Mouse (Mus musculus): ENCODE data around the gene Cox8b.

Cox8b gene

DNA sequence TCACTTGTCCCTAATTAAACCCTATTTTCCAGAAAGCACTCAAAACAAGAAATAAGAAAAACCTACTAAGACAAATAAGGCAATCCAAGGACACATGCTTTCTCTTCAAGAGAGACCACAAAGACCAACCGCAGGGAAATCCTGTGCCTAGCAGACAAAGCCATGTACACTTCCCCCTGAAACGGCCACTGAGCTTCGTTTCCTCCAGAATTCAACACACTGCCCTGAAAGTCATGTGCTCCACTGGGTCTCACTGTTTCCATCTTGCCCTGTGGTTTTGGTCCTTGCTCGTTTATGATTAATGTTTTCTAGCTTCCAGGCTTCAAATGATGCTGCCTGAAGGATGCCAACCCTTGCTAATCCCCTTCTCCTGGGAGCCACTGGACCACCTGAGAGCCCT, 26.0 kb downstream of the Cox8b start:
- no peak for DNase-seq (ENCODE audit: extremely low spot score, low spot score)

DNA sequence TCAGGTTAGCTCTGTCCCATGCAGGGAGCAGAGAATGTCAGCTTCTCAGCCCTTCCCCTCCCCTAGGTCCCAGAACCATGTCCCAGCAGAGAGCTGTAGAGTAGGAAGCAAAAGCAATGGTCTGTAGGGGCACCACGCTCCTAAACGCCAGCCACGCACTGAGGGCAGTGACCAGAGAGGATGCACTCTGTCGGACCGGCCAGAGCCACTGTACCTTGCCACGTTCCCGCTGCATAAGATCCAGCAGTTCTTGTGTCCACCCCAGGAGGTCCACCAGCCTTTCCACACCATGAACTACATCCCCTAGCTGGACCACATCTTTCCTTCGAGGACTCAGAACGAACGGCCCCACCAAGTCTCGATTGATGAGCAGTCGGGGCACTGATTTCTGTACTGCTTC, 35.5 kb downstream of the Cox8b start:
- no peak for DNase-seq (ENCODE audit: extremely low spot score, low spot score)

DNA sequence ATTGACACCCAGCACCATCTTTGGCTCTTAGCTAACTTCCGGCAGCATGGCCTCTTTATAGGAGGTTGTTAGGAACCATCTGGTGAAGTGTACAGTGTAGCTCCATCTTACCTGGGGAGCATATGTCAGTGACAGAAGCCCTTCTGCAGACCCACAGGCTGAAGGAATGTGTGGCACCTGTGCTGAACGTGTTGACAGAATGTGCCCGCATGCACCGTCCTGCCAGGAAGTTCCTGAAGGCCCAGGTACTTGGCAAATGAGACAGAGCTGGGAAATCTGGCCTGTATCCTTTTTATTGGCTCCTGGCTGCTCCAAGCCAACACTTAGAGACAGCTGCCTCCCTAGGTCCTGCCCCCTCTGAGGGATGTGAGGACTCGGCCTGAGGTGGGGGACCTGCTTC, 39.5 kb downstream of the Cox8b start:
- DNase-seq (ENCODE audit: extremely low spot score, low spot score), result no peak

DNA sequence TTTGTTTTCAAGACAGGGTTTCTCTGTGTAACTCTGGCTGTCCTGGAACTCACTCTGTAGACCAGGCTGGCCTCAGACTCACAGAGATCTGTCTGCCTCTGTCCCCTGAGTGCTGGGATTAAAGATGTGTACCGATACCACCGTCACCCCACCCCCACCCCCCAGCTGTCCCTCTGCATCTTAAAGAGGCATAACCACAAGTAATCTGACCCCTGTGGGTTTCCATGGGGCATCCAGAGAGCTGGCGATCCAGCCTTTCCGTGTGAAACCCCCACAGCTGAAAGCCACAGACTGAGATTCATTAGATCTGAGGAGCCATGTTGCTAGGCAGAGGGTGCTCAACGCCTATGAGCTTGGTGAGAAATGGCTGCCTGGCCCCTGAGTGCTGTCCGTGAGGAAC, 40.2 kb downstream of the Cox8b start:
- no peak for DNase-seq (ENCODE audit: extremely low spot score, low spot score)

DNA sequence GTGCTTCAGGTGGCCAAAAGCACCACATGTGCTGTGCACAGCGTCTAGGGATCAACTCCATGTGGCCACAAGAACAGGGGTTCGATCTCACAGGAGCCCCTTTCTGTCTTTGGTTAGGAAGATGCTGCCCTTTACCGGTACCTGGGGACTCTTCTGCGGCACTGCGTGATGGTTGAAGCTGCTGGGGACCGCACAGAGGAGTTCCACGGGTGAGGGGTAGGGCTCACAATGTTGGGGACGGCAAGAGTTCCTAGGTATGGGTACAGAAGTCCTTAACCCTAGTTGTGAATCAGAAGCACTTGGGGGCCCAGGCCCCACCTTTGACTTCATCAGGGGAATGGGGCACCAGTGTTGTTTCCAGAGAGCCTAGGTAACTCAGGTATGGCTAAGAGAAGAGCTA, 41.5 kb downstream of the Cox8b start:
- DNase-seq (ENCODE audit: extremely low spot score, low spot score), result no peak

DNA sequence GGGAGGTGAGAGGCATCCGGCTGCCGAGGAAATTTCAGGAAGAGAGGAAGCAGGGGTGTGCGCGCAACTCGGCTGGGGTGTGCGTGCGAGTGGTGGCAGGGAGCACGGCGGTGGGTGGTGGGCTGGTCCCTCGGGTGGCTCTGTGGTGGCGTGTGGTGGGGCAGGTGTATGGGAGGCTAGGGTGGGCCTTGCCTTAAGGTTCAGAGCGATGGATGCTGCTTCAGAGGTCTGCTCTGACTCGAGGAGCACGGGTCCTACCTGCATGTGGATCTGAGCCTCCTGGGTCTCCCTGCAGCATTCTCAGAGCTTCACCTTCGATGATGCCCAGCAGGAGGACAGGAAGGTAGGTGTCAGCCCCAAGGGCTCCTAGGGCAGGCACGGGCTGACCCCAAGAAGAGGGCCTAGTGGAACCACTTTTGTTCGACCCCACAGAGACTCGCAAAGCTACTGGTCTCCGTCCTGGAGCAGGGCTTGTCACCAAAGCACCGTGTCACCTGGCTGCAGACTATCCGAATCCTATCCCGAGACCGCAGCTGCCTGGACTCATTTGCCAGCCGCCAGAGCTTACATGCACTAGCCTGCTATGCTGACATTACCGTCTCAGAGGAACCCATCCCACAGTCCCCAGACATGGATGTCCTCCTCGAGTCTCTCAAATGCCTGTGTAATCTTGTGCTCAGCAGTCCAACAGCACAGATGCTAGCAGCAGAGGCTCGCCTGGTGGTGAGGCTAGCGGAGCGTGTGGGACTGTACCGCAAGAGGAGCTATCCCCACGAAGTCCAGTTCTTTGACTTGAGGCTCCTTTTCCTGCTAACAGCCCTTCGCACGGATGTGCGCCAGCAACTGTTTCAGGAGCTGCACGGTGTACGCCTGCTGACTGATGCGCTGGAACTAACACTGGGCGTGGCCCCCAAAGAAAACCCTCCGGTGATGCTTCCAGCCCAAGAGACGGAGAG, 42.4 kb downstream of the Cox8b start, which contains the start of gene Bet1l:
Bet1l (minus strand) TSS at position 28 of the 956 bp plus-strand sequence.
- DNase-seq (ENCODE audit: extremely low spot score, low spot score), result no peak

DNA sequence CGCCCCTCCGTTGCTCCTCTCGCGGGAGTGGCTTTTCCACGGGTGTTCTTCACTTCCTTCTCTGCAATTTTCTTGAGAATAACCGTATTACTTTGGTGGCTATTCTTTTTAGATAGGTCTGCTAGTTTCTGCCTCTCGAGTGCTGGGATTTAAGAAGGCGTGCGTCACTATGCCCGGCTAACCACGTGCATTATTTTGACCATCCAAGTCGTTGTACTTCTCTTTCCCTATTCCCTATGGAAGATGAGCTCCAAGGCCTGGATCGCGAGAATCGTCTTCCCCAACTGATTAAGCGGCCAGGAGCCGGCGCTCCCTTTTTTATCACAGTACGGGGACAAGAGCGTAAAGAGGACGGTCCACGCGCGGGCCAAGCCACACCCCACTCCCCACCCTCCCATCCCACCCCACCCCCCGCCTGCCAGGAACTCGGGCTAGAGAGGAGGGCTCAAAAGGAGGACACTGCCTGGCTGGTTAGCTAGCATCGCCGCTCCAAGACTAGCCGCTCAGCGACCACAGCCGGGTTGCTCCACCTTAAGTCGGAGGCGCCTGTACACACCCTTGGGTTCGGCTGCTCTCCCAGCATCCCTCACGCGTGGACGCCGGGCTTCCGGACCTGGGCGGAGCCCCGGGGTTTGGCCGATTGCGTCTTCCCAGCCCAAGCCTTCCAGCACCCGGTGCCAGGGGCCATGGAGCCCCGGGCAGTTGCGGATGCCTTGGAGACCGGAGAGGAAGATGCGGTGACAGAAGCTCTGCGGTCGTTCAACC, 43.3 kb downstream of the Cox8b start, which contains the start of gene Ric8a:
Ric8a (plus strand) TSS at position 173 of the 765 bp plus-strand sequence.
- DNase-seq (ENCODE audit: extremely low spot score, low spot score), result peak; percentile 79

DNA sequence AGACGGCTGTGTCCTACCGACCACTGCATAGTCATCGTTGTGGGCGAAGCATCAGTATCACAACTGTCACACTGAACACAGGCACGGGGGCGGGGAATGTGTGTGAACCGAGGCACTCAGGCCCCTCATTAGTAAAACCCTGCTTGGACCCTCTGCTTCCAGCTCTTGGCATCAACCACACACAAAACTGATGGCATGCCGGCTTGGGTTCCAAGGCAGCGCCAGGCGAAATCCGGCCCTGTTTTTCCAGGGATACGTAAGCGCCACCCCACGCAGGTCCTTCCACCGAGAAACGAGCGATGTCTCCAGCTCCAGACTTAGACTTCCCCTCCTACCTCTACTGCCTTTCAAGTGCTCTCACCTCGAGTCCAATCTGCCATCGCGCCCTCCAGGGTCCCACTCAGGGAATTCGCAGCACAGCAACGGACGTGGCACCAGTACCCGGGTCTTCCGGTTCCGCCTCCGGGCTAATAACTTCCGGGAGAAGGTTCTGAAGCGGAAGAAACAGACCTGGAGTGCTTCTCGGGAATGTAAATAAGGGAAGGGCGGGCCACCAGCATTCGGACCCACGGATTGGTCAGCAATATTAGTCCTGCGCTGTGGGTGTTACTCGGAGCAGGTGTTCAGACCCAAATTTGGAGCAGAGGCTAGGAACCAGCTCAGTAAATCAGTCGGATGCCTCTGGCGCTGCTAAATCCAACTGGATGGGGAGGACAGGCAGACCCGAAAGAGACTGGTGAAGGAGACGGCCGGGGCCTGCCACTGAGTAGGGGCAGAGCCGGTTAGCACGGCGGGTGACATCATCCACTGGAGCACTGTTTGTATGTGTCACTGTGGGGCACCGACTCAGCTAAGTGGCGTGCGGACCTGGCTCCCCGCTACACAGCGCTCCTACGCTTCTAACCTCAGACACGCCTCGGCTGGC, 44.1 kb downstream of the Cox8b start, which contains the start of gene Gm45785:
Gm45785 (minus strand) TSS at position 472 of the 925 bp plus-strand sequence.
- peak; percentile 90 for DNase-seq (ENCODE audit: extremely low spot score, low spot score)

DNA sequence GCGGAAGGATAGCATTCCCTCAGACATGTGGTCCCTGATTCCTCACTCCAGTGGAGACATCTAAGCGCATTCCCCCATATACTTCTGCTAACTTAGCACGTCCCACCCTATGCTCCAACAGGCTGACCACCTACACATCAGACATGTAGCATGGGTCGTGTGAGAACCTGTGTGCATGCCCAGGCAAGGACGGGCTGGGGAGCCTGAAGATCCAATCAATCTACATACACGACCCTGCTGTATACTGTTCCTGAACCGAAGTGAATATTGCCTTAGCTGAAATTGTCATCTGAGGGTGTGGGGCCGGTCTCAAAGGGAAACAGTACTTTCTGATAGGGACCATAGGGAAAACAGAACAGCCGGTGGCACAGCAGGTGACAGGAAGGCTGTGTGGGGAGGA, 45.1 kb downstream of the Cox8b start:
- no peak for DNase-seq (ENCODE audit: extremely low spot score, low spot score)

DNA sequence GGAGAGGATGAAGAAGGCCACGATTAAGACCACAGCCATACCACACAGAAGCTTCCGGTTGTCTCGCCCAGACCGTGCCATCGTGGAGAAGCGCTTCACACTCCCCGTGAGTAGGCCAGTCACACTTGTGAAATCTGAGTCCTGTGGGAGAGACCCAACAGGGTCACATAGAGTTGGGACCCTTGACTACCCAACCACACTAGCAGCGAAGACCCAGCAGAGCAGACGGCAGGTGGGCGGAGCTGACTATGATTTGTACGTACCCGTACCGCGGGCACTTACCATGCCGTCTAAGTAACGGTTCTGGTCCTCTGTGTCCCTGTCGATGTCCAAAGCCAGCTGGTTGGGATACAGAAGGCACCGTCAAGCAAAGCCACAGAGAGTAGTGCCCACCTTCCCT, 45.8 kb downstream of the Cox8b start:
- DNase-seq (ENCODE audit: extremely low spot score, low spot score), result no peak

DNA sequence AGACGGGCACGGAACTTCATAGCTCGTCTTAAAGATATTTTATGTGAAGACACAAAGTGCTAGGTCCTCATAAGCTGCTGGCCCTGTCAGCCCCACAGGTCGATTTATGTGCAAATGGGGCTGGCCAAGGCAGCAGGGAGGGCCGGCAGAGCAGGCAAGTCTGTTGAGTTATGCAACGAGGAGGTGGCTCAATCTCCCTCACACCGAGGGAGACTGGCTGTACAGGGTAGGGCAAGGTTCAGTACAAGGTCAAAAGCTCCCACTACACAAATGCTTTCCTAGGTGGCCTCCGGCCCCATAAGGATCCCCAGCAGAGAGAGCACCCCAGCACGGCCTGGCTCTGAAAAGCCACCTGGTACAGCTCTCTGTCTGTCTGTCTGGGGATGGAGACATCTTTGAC, 46.9 kb downstream of the Cox8b start:
- DNase-seq (ENCODE audit: extremely low spot score, low spot score), result no peak

DNA sequence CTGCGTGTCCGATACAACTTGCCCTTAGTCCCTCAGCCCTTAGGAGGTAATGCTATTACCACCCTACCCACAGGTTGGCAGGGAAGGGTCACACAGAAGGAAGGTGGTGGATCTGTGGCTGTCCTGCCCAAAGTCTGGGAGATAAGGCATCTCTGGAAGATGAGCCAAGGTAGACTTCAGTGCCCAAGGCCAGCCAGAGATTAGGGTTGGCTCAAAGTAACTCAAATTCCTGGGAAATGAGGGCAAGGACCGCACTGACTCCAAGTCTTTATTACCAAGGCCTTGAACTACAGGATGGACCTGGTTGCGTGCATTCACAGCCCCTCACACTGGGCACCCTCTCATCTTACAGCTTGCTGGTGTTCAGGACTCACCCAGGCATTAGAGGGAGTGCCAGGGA, 48.3 kb downstream of the Cox8b start:
- DNase-seq (ENCODE audit: extremely low spot score, low spot score), result no peak

All from neural tube, embryonic 10.5 days (tissue).